28 mouse cellular contexts compared by ENCODE assay signal in the genomic region with DNA sequence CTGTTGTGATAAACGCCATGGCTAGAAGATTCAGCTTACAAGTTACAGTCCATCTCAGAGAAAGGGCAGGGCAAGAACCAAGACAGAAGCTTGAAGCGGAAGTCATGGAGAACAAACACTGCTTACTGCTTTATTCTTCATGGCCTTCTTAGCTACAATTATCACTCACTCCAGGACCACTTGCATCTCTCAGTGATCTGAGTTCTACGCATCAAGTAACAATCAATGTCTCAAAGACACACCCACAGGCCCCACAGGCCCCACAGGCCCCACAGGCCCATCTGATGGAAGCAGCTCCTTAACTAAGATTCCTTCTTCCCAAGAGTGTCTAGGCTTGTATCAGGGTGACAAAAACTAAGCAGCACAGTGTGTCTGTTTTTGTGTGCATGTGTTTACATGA.
"Had no signal": no experiment of that assay in that cellular context is flagged by ENCODE, and none has a peak within 500 bp of the region (broad histone marks: within the 10 kb centered on the region; RNA-seq: fewer than 3 reads in every experiment).

No protein-coding gene starts in this region.

- H3K36me3 ChIP-seq: heart, embryonic 10.5 days; heart, embryonic 12.5 days; hindbrain, embryonic 10.5 days; hindbrain, embryonic 12.5 days; intestine, embryonic 15.5 days; kidney, embryonic 15.5 days; limb, embryonic 10.5 days; limb, embryonic 12.5 days; liver, embryonic 12.5 days; liver, embryonic 15.5 days had no signal

- H3K27ac ChIP-seq: gastrocnemius, adult 2 months; heart, embryonic 10.5 days; hindbrain, embryonic 10.5 days; hindbrain, embryonic 12.5 days; hindbrain, embryonic 14.5 days; intestine, embryonic 15.5 days; kidney, embryonic 15.5 days; kidney, postnatal 0 days; limb, embryonic 10.5 days; limb, embryonic 12.5 days; liver, embryonic 12.5 days; liver, embryonic 15.5 days had no signal

- ATAC-seq: hindbrain, embryonic 16.5 days; inflammation-experienced regulatory T-cells, adult 6 months; intestine, embryonic 15.5 days; intestine, postnatal 0 days; liver, embryonic 12.5 days had no signal

- H3K27me3 ChIP-seq: heart, embryonic 12.5 days; hindbrain, embryonic 12.5 days; intestine, embryonic 15.5 days; kidney, embryonic 15.5 days; limb, embryonic 12.5 days; liver, embryonic 12.5 days; liver, embryonic 15.5 days had no signal

- H3K4me3 ChIP-seq: gastrocnemius, adult 2 months; heart, embryonic 10.5 days; heart, embryonic 12.5 days; hindbrain, embryonic 10.5 days; hindbrain, embryonic 12.5 days; intestine, embryonic 15.5 days; kidney, embryonic 15.5 days; limb, embryonic 10.5 days; limb, embryonic 12.5 days; liver, embryonic 12.5 days; liver, embryonic 15.5 days had no signal

- DNase-seq: gastrocnemius, adult 2 months; gastrocnemius, postnatal 10 days; gastrocnemius, postnatal 25 days; heart, adult 18-20 months; heart, postnatal 10 days; heart, postnatal 4 days; kidney, adult 18-20 months; kidney, adult 9 months; kidney, postnatal 14 days; kidney, postnatal 4 days; layer of hippocampus, adult 9-11 months; layer of hippocampus, postnatal 36 days; liver had no signal

- H3K9me3 ChIP-seq: heart, embryonic 10.5 days; heart, embryonic 12.5 days; hindbrain, embryonic 10.5 days; hindbrain, embryonic 12.5 days; intestine, embryonic 15.5 days; kidney, embryonic 15.5 days; limb, embryonic 10.5 days; limb, embryonic 12.5 days; liver, embryonic 12.5 days; liver, embryonic 15.5 days had no signal

- H3K4me1 ChIP-seq: hindbrain, embryonic 10.5 days; hindbrain, embryonic 12.5 days; intestine, embryonic 15.5 days; limb, embryonic 10.5 days; limb, embryonic 12.5 days had no signal
